Mouse (Mus musculus) thymus, adult 2 months (tissue): ENCODE data around the gene Fbxl18.

ENCODE experiments used
- CTCF ChIP-seq: fragments of 200-500 bp; IDR thresholded peaks from 2 replicates; pipeline ENCODE4 v1.5.1; 2012; ENCODE audit warnings: mild to moderate bottlenecking, control low read depth, low read length, moderate library complexity, borderline replicate concordance; ENCODE audit not compliant: control insufficient read depth, poor library complexity, insufficient read depth; ENCODE audit errors: extremely low read depth
- POLR2A ChIP-seq: fragments of 200-500 bp; IDR thresholded peaks from 2 replicates; pipeline ENCODE4 v1.6.1; 2012; ENCODE audit warnings: mild to moderate bottlenecking, low read length, control low read depth, moderate library complexity; ENCODE audit not compliant: control insufficient read depth, poor library complexity, insufficient read depth; ENCODE audit errors: extremely low read depth

- TF ChIP-seq CTCF (no peak), POLR2A (no peak)
These were observed 77.4 kb downstream of the Fbxl18 start, which contains the start of gene Tnrc18 for GRCm38 (mm10) chr5:142817524-142818434.
